Mouse (Mus musculus) forebrain, postnatal 0 days (tissue): ENCODE measurements around the gene Vcl. TPM values are rescaled to one million over a fixed set of nuclear protein-coding genes. Genes with fewer than 3 reads are reported as not detected.

Source experiments
- ATAC-seq: fragments of 200-750 bp; cut with Nextera tagmentation; 2 replicates; pipeline ENCODE4 v1.8.0; 2017; ENCODE audit warnings: mild to moderate bottlenecking, moderate library complexity
- DNase-seq: peaks from one replicate; pipeline ENCODE4 v3.0.0-alpha.2; 2015
- H3K27ac ChIP-seq: fragments of 300-500 bp; sonication (generic); 2 replicates; pipeline ENCODE4 v1.5.1; 2014; ENCODE audit warnings: low read depth, mild to moderate bottlenecking, antibody characterized with exemption, low read length, moderate library complexity, mixed read lengths
- H3K27me3 ChIP-seq: fragments of 300-500 bp; sonication (generic); 2 replicates; pipeline ENCODE4 v1.6.1; 2014; ENCODE audit warnings: mild to moderate bottlenecking, low read length, mixed read lengths; ENCODE audit not compliant: insufficient read depth
- H3K36me3 ChIP-seq: fragments of 300-500 bp; sonication (generic); 2 replicates; pipeline ENCODE4 v1.6.1; 2014; ENCODE audit warnings: mild to moderate bottlenecking, moderate library complexity; ENCODE audit not compliant: insufficient read depth
- H3K4me1 ChIP-seq: fragments of 300-500 bp; sonication (generic); 2 replicates; pipeline ENCODE4 v1.6.1; 2014; ENCODE audit warnings: antibody characterized with exemption; ENCODE audit not compliant: insufficient read depth
- H3K4me2 ChIP-seq: fragments of 300-500 bp; sonication (generic); 2 replicates; pipeline ENCODE4 v1.6.1; 2014; ENCODE audit warnings: low read depth, mild to moderate bottlenecking, moderate library complexity
- H3K4me3 ChIP-seq: fragments of 300-500 bp; sonication (generic); 2 replicates; pipeline ENCODE4 v1.5.1; 2014; ENCODE audit warnings: low read depth, low read length, mixed read lengths
- H3K9ac ChIP-seq: fragments of 300-500 bp; sonication (generic); 2 replicates; pipeline ENCODE4 v1.6.1; 2014; ENCODE audit warnings: mild to moderate bottlenecking
- H3K9me3 ChIP-seq: fragments of 300-500 bp; sonication (generic); 2 replicates; pipeline ENCODE4 v1.6.1; 2016; ENCODE audit warnings: low read length
- CTCF ChIP-seq: sonication (generic); IDR thresholded peaks from 2 replicates; pipeline ENCODE4 v1.5.1; 2016; ENCODE audit warnings: antibody characterized with exemption, control low read depth, low read depth
- WGBS: fragments of 180-500 bp; shearing (Covaris S2); extraction: QIAGEN DNeasy Blood & Tissue Kit; methylation state at CpG from one replicate; pipeline ENCODE4 v1.1.7; 2014; 5-methylcytosine and 5-hydroxymethylcytosine counted together
- polyA plus RNA-seq: library from polyadenylated mRNA; unstranded; fragments of >200 nt; fragmentation: Nextera tagmentation; extraction: Ambion mirVana; gene quantifications from 2 replicates; pipeline ENCODE4 v1.2.1, GENCODE M21; 2015
- total RNA-seq: library from RNA; depleted of rRNA; stranded (reverse); fragments of >200 nt; gene quantifications from 2 replicates; pipeline ENCODE4 v1.2.3, GENCODE M21; 2014

Vcl gene
- total and polyA plus RNA-seq, 2 experiments from 2014 or later = 6.6 to 21.6 TPM

DNA sequence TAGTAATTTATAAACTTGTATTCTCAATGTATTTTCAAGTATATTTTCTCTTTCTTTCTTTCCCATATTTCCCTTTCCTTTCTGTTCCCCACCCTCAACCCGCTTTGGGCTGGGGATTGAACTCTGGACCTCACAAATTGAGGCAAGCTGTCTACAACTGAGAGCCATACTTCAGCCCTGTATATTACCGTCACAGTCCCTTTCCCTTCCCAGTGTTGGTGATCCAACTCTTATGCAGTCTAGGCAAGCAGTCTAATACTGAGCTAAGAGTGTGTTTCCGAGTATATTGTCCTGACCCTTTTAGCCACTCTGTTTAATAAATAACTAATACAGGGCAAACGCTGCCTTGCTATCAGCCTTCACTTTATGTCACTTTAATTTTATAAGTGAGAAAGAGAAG is 70.4 kb downstream of the Vcl start:
- no peak overlapping the region for H3K9ac ChIP-seq
- H3K9me3 ChIP-seq = no peaks in the 10 kb centered on the region
- no peaks in the 10 kb centered on the region for H3K36me3 ChIP-seq
- no peak for TF ChIP-seq CTCF
- H3K27me3 ChIP-seq = no peaks in the 10 kb centered on the region
- no peak overlapping the region for H3K27ac ChIP-seq
- ATAC-seq (no peak), DNase-seq (no peak)
- H3K4me3 ChIP-seq = no peak overlapping the region
- 93% methylated on average over 4 of the region's 4 CpGs for WGBS
- no peaks in the 10 kb centered on the region for H3K4me1 ChIP-seq
- no peak overlapping the region for H3K4me2 ChIP-seq

DNA sequence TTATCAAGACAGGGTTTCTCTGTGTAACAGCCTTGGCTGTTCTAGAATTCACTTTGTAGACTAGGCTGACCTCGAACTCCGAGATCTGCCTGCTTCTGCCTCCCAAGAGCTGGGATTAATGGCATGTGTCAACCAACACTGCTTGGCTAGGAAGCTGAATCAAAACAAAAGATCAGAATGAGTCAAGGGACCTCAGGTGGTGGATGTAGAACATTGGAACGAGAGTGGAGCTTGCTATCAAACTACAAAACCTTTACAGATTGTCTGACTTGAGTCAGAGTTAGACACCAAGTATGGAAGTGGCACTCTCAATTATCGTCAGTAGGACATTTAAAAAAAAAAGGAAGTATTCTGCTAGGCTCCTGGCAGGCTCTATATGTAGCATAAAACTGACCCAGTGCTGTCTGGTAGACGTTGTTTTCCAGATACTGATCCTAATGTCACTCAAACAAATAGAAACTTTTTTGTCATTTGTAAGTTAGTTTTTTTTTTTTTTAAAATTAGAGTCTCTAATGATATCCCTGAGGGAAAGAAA is 84.7 kb downstream of the Vcl start:
- WGBS = 87% methylated on average over 5 of the region's 5 CpGs
- DNase-seq (no peak), ATAC-seq (no peak)
- H3K4me3 ChIP-seq = no peak overlapping the region
- no peak overlapping the region for H3K27ac ChIP-seq
- no peaks in the 10 kb centered on the region for H3K36me3 ChIP-seq
- H3K27me3 ChIP-seq = no peaks in the 10 kb centered on the region
- no peaks in the 10 kb centered on the region for H3K4me1 ChIP-seq
- no peak for TF ChIP-seq CTCF
- H3K9me3 ChIP-seq = no peaks in the 10 kb centered on the region
- no peak overlapping the region for H3K4me2 ChIP-seq
- no peak overlapping the region for H3K9ac ChIP-seq

DNA sequence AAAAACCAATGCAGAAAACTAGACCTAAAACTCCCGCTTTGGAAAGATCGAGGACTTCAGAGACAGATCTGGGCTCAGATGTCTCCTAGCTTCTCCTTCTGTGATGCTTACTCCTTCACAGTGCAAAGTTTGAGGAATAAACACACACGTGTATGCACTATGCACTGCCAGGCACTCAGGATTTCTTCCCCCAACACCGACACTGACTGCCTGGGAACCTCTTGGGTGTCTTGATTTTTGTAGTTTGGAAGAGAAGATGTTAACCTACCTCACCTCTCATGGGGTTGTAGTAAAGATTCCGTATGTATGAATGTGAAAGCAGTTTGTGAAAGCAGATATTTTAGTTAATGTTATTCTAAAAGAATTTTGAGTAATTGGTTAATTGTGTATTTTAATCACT is 88.7 kb downstream of the Vcl start:
- Histone ChIP-seq H3K4me1 (no peaks in the 10 kb centered on the region), H3K4me2 (no peak overlapping the region), H3K27ac (no peak overlapping the region), H3K9ac (no peak overlapping the region), H3K27me3 (no peaks in the 10 kb centered on the region), H3K4me3 (no peak overlapping the region), H3K36me3 (0 out of 2 replicates have a peak, but pooled peaks cover 3% of the 10 kb centered on the region), H3K9me3 (no peaks in the 10 kb centered on the region)
- no peak for ATAC-seq
- TF ChIP-seq CTCF = no peak
- WGBS = 89% methylated on average over 5 of the region's 5 CpGs
- no peak for DNase-seq

DNA sequence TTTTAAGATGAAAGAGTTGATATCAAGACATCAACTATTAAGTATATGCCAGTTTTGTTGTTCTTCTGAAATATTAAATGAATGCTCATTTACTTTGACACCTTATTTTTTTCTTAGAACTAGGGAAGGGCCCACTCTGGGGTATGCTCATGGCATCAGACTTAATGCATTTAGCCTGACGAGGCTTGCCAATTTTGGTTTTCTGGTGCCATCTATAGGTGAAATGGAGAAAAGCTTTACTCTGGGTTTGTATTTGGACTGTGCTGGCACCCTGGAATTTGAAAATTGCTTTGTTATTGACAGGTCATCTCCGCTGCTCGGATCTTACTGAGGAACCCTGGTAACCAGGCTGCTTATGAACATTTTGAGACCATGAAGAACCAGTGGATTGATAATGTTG is 89.8 kb downstream of the Vcl start:
- 30% methylated on average over 3 of the region's 3 CpGs for WGBS
- Histone ChIP-seq H3K9ac (no peak overlapping the region), H3K27ac (no peak overlapping the region), H3K4me1 (no peaks in the 10 kb centered on the region), H3K4me3 (no peak overlapping the region), H3K27me3 (no peaks in the 10 kb centered on the region), H3K36me3 (0 out of 2 replicates have a peak, but pooled peaks cover 3% of the 10 kb centered on the region), H3K4me2 (no peak overlapping the region), H3K9me3 (no peaks in the 10 kb centered on the region)
- ATAC-seq = peak; percentile 92
- peak; percentile 77 for TF ChIP-seq CTCF
- peak; percentile 86 for DNase-seq

DNA sequence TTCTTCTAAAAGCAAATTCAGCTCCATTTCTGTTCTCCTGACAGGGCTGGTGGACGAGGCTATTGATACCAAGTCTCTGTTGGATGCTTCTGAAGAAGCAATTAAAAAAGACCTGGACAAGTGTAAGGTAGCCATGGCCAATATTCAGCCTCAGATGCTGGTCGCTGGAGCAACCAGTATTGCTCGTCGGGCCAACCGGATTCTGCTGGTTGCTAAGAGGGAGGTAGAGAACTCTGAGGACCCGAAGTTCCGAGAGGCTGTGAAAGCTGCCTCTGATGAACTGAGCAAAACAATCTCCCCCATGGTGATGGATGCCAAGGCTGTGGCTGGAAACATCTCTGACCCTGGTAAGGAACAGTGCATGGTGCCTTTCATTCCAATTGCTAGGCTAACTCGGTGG is 91.2 kb downstream of the Vcl start:
- H3K9me3 ChIP-seq = no peaks in the 10 kb centered on the region
- no peak for DNase-seq
- no peaks in the 10 kb centered on the region for H3K4me1 ChIP-seq
- 0 out of 2 replicates have a peak, but pooled peaks cover 3% of the 10 kb centered on the region for H3K36me3 ChIP-seq
- no peak overlapping the region for H3K27ac ChIP-seq
- WGBS = 85% methylated on average over 8 of the region's 8 CpGs
- H3K4me2 ChIP-seq = no peak overlapping the region
- H3K9ac ChIP-seq = no peak overlapping the region
- ATAC-seq = no peak
- no peak overlapping the region for H3K4me3 ChIP-seq
- no peak for TF ChIP-seq CTCF
- no peaks in the 10 kb centered on the region for H3K27me3 ChIP-seq

DNA sequence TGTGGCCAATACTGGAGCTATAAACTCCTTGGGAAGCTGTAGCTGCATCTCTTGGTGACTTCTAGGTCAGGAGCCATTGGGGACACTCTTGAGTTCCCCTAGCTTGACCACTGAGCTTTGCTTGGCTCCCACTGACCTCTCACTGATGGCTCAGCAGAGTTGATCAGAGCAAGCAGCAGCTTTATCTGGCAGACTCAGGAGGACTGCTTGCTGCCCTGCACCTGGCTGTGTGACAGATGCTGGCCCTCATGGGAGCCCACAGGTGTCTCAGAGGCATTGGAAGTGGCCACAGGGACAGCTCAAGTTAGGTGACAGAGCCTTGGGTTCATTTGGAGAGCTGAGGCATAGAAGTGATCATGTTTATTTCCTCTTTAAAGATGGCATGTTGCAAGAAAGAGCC is 98.3 kb downstream of the Vcl start:
- Histone ChIP-seq H3K9ac (no peak overlapping the region), H3K4me2 (no peak overlapping the region), H3K4me3 (no peak overlapping the region), H3K4me1 (no peaks in the 10 kb centered on the region), H3K9me3 (no peaks in the 10 kb centered on the region), H3K36me3 (peaks cover 27% of the 10 kb centered on the region), H3K27me3 (no peaks in the 10 kb centered on the region), H3K27ac (no peak overlapping the region)
- no peak for DNase-seq
- TF ChIP-seq CTCF = no peak
- no peak for ATAC-seq

DNA sequence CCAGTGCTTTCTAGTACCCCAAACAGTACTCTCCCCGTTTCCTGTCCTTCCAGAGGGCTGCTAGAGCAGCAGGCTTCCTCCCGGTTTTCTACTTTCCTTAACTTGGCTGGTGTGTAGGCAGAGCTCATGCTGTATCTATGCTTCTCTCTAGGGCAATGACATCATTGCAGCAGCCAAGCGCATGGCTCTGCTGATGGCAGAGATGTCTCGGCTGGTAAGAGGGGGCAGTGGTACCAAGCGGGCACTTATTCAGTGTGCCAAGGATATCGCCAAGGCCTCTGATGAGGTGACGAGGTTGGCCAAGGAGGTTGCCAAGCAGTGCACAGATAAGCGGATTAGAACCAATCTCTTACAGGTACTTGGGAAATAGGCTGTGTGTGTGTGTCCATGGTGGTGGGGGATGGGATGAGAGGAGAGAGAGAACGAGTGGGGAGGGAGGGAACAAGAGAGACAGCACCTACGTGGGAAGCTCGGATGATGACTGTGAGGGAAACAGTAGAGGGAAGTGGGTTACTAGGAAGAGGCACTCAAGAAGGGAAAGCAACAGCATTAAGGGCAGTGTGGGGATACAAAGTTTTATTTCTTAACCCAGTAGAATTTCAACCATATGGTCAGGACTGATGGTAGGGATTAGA is 99.9 kb downstream of the Vcl start:
- Histone ChIP-seq H3K27ac (no peak overlapping the region), H3K9ac (no peak overlapping the region), H3K4me2 (no peak overlapping the region), H3K4me1 (no peaks in the 10 kb centered on the region), H3K27me3 (no peaks in the 10 kb centered on the region), H3K36me3 (peaks cover 32% of the 10 kb centered on the region), H3K9me3 (no peaks in the 10 kb centered on the region), H3K4me3 (no peak overlapping the region)
- 91% methylated on average over 11 of the region's 11 CpGs for WGBS
- ATAC-seq (no peak), DNase-seq (no peak)
- no peak for TF ChIP-seq CTCF
